Mouse (Mus musculus) left cerebral cortex, postnatal 4 days (tissue): ENCODE results near the gene Frs3. TPM values are rescaled to one million over a fixed set of nuclear protein-coding genes. Genes with fewer than 3 reads are reported as not detected.
A peak's percentile ranks its signal among the peaks of the same experiment; 100 is the strongest.

Source experiments
- DNase-seq: peaks from one replicate; pipeline ENCODE4 v3.0.0-alpha.2; 2022
- intact Hi-C: fragments of 180-260 bp; cut with DNase I; formaldehyde crosslinking; loops from one replicate; pipeline ENCODE4 v1.15.1; 2025
- total RNA-seq, 2 experiments: library from RNA; stranded (reverse); gene quantifications; 2 replicates each; pipeline ENCODE4 v1.2.3; 2021

Frs3 gene
- total RNA-seq, 2 experiments from 2014 or later, result 32.4 to 35.4 TPM

- DNase-seq, result no peak
- intact Hi-C loops, result no loop called here
These were observed 42.1 kb downstream of the Frs3 start for GRCm38 (mm10) chr17:47730633-47731575.

- intact Hi-C loops, result no loop called here
- no peak for DNase-seq
These were observed 46.8 kb downstream of the Frs3 start for GRCm38 (mm10) chr17:47735553-47736100.

- intact Hi-C loops, result no loop called here
- DNase-seq, result peak; percentile 98
These were observed 48.0 kb downstream of the Frs3 start, which contains the start of gene Tfeb for GRCm38 (mm10) chr17:47736856-47737255. Gene Tfeb (plus strand): TSS chr17:47737030.

- peak; percentile 67 for DNase-seq
- intact Hi-C loops, result no loop called here
These were observed 48.6 kb downstream of the Frs3 start for GRCm38 (mm10) chr17:47737271-47738065.

GRCm38 (mm10) chr17:47738066-47738878, 49.4 kb downstream of the Frs3 start:
- DNase-seq, result peak; percentile 48
- intact Hi-C loops, result no loop called here

GRCm38 (mm10) chr17:47738879-47739798, 50.3 kb downstream of the Frs3 start:
- DNase-seq, result no peak
- intact Hi-C loops, result no loop called here

- intact Hi-C loops, result no loop called here
- DNase-seq, result no peak
These were observed 51.4 kb downstream of the Frs3 start for GRCm38 (mm10) chr17:47740186-47740585.

- no peak for DNase-seq
- intact Hi-C loops, result no loop called here
These were observed 54.3 kb downstream of the Frs3 start for GRCm38 (mm10) chr17:47742991-47743734.

GRCm38 (mm10) chr17:47744086-47744485, 55.3 kb downstream of the Frs3 start:
- no peak for DNase-seq
- intact Hi-C loops, result no loop called here

- DNase-seq, result no peak
- intact Hi-C loops, result no loop called here
These were observed 56.0 kb downstream of the Frs3 start for GRCm38 (mm10) chr17:47744746-47745368.

- DNase-seq, result no peak
- intact Hi-C loops, result no loop called here
These were observed 60.1 kb downstream of the Frs3 start for GRCm38 (mm10) chr17:47748791-47749553.

GRCm38 (mm10) chr17:47749626-47750025, 60.8 kb downstream of the Frs3 start:
- intact Hi-C loops, result no loop called here
- no peak for DNase-seq

- intact Hi-C loops, result no loop called here
These were observed 61.3 kb downstream of the Frs3 start for GRCm38 (mm10) chr17:47750101-47750500.

GRCm38 (mm10) chr17:47751811-47752210, 63.0 kb downstream of the Frs3 start:
- intact Hi-C loops, result no loop called here
- DNase-seq, result no peak

More at GRCm38 (mm10) chr17:47750101-47750500, 61.3 kb downstream of the Frs3 start:
- DNase-seq, result no peak

- DNase-seq, result no peak
- intact Hi-C loops, result no loop called here
These were observed 64.4 kb downstream of the Frs3 start for GRCm38 (mm10) chr17:47753130-47753775.
